Mouse (Mus musculus) erythroblast, embryonic 14.5 days (primary cell): ENCODE results near the gene Wdr95. TPM values are rescaled to one million over a fixed set of nuclear protein-coding genes. Genes with fewer than 3 reads are reported as not detected.

ENCODE experiments used
- H3K27me3 ChIP-seq: 2 replicates; pipeline ENCODE4 v1.6.1; 2012; ENCODE audit warnings: inconsistent platforms; ENCODE audit not compliant: control insufficient read depth
- H3K36me3 ChIP-seq: 2 replicates; pipeline ENCODE4 v1.6.1; 2012; ENCODE audit warnings: mild to moderate bottlenecking, inconsistent platforms; ENCODE audit not compliant: control insufficient read depth
- H3K4me1 ChIP-seq: 2 replicates; pipeline ENCODE4 v1.6.1; 2012; ENCODE audit warnings: inconsistent platforms; ENCODE audit not compliant: control insufficient read depth
- H3K4me3 ChIP-seq: replicated peaks from 2 replicates; pipeline ENCODE3; 2012; ENCODE audit warnings: moderate library complexity, mild to moderate bottlenecking, inconsistent platforms
- H3K9me3 ChIP-seq: 2 replicates; pipeline ENCODE4 v1.6.1; 2012; ENCODE audit warnings: low read length, inconsistent platforms, mixed read lengths; ENCODE audit not compliant: control insufficient read depth
- GATA1 ChIP-seq: IDR thresholded peaks from 2 replicates; pipeline ENCODE4 v1.6.1; 2012; ENCODE audit warnings: low read length, inconsistent platforms, mixed read lengths
- TAL1 ChIP-seq: IDR thresholded peaks from 3 replicates; pipeline ENCODE4 v1.6.1; 2012; ENCODE audit warnings: low read length, inconsistent platforms, mixed read lengths
- polyA plus RNA-seq: library from polyadenylated mRNA; stranded (reverse); fragments of >175 nt; gene quantifications from 2 replicates; pipeline ENCODE4 v1.2.3, GENCODE M21; 2012

The Wdr95 gene
- polyA plus RNA-seq, 1 experiment, result not detected

GRCm38 (mm10) chr5:149566026-149566425, 37.5 kb downstream of the Wdr95 start:
- no peak for TF ChIP-seq GATA1
- H3K36me3 ChIP-seq, result no peaks in the 10 kb centered on the region
- H3K4me3 ChIP-seq, result no peak overlapping the region
- H3K4me1 ChIP-seq, result no peaks in the 10 kb centered on the region
- no peaks in the 10 kb centered on the region for H3K9me3 ChIP-seq
- no peaks in the 10 kb centered on the region for H3K27me3 ChIP-seq

DNA sequence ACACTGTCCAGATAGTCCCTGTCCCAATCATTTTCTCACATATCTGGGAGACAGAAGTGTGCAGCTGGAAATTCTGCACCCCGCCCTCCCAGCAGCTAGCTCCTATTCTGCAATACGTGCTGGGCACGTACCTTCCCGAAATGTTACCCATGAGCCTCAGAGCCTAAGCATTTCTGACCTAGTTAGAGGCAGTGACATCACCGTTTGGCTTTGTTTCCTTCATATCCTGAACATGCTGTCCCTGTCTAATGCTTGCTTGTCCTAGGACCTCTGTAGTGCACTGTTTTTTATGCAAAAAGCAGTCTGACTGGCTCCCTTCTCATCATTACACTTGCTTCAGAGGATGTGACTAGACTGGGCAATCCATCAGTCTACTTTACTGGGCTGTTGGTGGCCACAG, 38.5 kb downstream of the Wdr95 start:
- Histone ChIP-seq H3K9me3 (no peaks in the 10 kb centered on the region), H3K4me1 (no peaks in the 10 kb centered on the region), H3K27me3 (no peaks in the 10 kb centered on the region), H3K4me3 (no peak overlapping the region), H3K36me3 (no peaks in the 10 kb centered on the region)
- TF ChIP-seq GATA1 (no peak), TAL1 (no peak)

DNA sequence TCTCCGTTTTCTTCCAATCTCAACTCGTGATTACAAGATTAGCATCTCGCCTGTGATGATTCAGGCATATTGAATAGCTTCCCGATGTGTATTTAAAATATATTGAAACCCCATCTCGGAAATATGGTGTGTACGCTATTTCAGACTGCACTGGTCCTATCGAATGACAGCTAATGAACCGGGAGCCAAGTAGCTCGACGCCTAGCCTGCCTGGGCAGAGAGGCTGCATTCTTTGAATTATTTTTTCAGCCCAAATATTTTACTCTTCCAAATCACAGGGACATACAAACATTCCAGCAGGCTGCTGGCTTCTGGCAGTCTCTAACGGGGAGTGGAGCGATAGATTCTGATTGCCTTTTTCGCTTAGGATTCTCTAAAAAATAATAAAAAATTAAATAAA, 40.5 kb downstream of the Wdr95 start:
- Histone ChIP-seq H3K4me1 (no peaks in the 10 kb centered on the region), H3K27me3 (no peaks in the 10 kb centered on the region), H3K36me3 (no peaks in the 10 kb centered on the region), H3K9me3 (no peaks in the 10 kb centered on the region), H3K4me3 (no peak overlapping the region)
- TF ChIP-seq GATA1 (no peak), TAL1 (no peak)

DNA sequence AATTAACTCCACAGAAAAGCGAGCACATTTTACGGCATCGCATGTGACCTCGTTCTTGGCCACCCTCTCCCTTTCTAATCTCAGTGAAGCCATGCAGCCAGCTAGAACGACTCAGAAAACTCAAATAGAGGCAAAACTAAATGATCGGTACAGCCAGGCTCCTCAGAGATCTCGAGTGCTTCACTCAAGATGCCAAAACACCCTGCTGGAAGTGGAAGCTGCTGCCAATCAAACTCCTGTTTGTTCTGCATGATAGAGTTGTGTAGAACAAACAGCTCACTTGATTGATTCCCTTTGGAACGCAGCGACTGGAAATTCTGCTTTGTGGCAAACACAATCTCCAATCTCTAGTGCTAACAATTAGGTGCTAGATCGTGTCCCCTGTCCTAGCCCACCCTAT, 48.5 kb downstream of the Wdr95 start:
- Histone ChIP-seq H3K36me3 (no peaks in the 10 kb centered on the region), H3K4me1 (no peaks in the 10 kb centered on the region), H3K4me3 (no peak overlapping the region), H3K9me3 (no peaks in the 10 kb centered on the region), H3K27me3 (no peaks in the 10 kb centered on the region; the same call in 1 of the 2 replicates)
- TF ChIP-seq TAL1 (no peak), GATA1 (no peak)

GRCm38 (mm10) chr5:149577449-149577848, 49.0 kb downstream of the Wdr95 start:
- no peaks in the 10 kb centered on the region for H3K36me3 ChIP-seq
- H3K9me3 ChIP-seq, result no peaks in the 10 kb centered on the region
- TF ChIP-seq TAL1 (no peak), GATA1 (no peak)
- no peaks in the 10 kb centered on the region for H3K4me1 ChIP-seq
- H3K27me3 ChIP-seq, result no peaks in the 10 kb centered on the region; the same call in 1 of the 2 replicates
- H3K4me3 ChIP-seq, result no peak overlapping the region

- Histone ChIP-seq H3K4me3 (no peak overlapping the region), H3K4me1 (no peaks in the 10 kb centered on the region), H3K9me3 (no peaks in the 10 kb centered on the region), H3K27me3 (no peaks in the 10 kb centered on the region), H3K36me3 (no peaks in the 10 kb centered on the region)
- TF ChIP-seq TAL1, result no peak
- no peak for TF ChIP-seq GATA1
Measured at GRCm38 (mm10) chr5:149582642-149583262, 54.3 kb downstream of the Wdr95 start.

GRCm38 (mm10) chr5:149583507-149583906, 55.0 kb downstream of the Wdr95 start:
- no peaks in the 10 kb centered on the region for H3K36me3 ChIP-seq
- H3K4me3 ChIP-seq, result no peak overlapping the region
- H3K27me3 ChIP-seq, result no peaks in the 10 kb centered on the region
- H3K4me1 ChIP-seq, result no peaks in the 10 kb centered on the region
- no peaks in the 10 kb centered on the region for H3K9me3 ChIP-seq
- TF ChIP-seq TAL1 (no peak), GATA1 (no peak)

GRCm38 (mm10) chr5:149584154-149584655, 55.7 kb downstream of the Wdr95 start:
- Histone ChIP-seq H3K4me1 (no peaks in the 10 kb centered on the region), H3K9me3 (no peaks in the 10 kb centered on the region), H3K27me3 (no peaks in the 10 kb centered on the region), H3K4me3 (no peak overlapping the region), H3K36me3 (no peaks in the 10 kb centered on the region)
- TF ChIP-seq GATA1 (no peak), TAL1 (no peak)

DNA sequence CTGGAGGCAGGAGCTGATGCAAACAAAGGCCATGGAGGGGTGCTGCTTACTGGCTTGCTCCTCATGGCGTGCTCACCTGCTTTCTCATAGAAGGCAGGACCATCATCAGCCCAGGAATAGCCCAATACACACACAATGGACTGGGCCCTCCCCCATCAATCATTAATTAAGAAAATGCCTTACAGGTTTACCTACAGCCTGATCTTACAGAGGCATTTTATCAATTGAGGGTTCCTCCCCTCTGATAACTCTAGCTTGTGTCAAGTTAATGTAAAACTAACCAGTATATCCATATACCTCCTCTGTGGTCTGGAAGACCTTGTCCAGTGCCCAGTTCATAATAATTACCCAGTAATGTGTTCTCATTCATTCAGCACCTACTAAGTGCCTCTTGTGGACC, 56.8 kb downstream of the Wdr95 start:
- H3K4me1 ChIP-seq, result no peaks in the 10 kb centered on the region
- TF ChIP-seq TAL1 (no peak), GATA1 (no peak)
- no peaks in the 10 kb centered on the region for H3K9me3 ChIP-seq
- H3K36me3 ChIP-seq, result no peaks in the 10 kb centered on the region
- no peak overlapping the region for H3K4me3 ChIP-seq
- no peaks in the 10 kb centered on the region for H3K27me3 ChIP-seq

GRCm38 (mm10) chr5:149585910-149586309, 57.4 kb downstream of the Wdr95 start:
- no peaks in the 10 kb centered on the region for H3K27me3 ChIP-seq
- no peaks in the 10 kb centered on the region for H3K9me3 ChIP-seq
- H3K4me3 ChIP-seq, result no peak overlapping the region
- H3K4me1 ChIP-seq, result no peaks in the 10 kb centered on the region
- TF ChIP-seq GATA1, result no peak
- TF ChIP-seq TAL1, result no peak
- H3K36me3 ChIP-seq, result no peaks in the 10 kb centered on the region
